Mouse (Mus musculus) A20 (cell line): ENCODE data around the gene Slc35e2.

Experiments
- DNase-seq: peaks from one replicate; pipeline ENCODE4 v3.0.0-alpha.2; 2011; ENCODE audit warnings: low read depth, low spot score

Gene Slc35e2

GRCm38 (mm10) chr4:155575521-155575920 lies 25.7 kb upstream of the Slc35e2 start:
- DNase-seq, result no peak

GRCm38 (mm10) chr4:155577132-155577531 lies 24.1 kb upstream of the Slc35e2 start:
- DNase-seq, result no peak

- DNase-seq, result no peak
Observed at GRCm38 (mm10) chr4:155577741-155578140, 23.5 kb upstream of the Slc35e2 start.

- no peak for DNase-seq
Observed at GRCm38 (mm10) chr4:155578336-155579125, 22.7 kb upstream of the Slc35e2 start.

- peak; percentile 43 for DNase-seq
Observed at GRCm38 (mm10) chr4:155580420-155580819, 20.8 kb upstream of the Slc35e2 start.

GRCm38 (mm10) chr4:155582279-155582905 lies 18.8 kb upstream of the Slc35e2 start:
- no peak for DNase-seq

- no peak for DNase-seq
Observed at GRCm38 (mm10) chr4:155589356-155589755, 11.9 kb upstream of the Slc35e2 start.

- DNase-seq, result no peak
Observed at GRCm38 (mm10) chr4:155591012-155591719, 10.1 kb upstream of the Slc35e2 start.

GRCm38 (mm10) chr4:155593780-155594179 lies 7.4 kb upstream of the Slc35e2 start:
- DNase-seq, result no peak

GRCm38 (mm10) chr4:155595777-155596176 lies 5.4 kb upstream of the Slc35e2 start:
- no peak for DNase-seq

GRCm38 (mm10) chr4:155596606-155597005 lies 4.6 kb upstream of the Slc35e2 start:
- peak; percentile 39 for DNase-seq

GRCm38 (mm10) chr4:155598536-155598935 lies 2.7 kb upstream of the Slc35e2 start:
- no peak for DNase-seq

- peak; percentile 25 for DNase-seq
Observed at GRCm38 (mm10) chr4:155599901-155600825, 1.1 kb upstream of the Slc35e2 start.

GRCm38 (mm10) chr4:155601997-155602456 lies 811 bp downstream of the Slc35e2 start:
- DNase-seq, result no peak

- DNase-seq, result no peak
Observed at GRCm38 (mm10) chr4:155602753-155603152, 1.5 kb downstream of the Slc35e2 start.

- DNase-seq, result no peak
Observed at GRCm38 (mm10) chr4:155603801-155604200, 2.6 kb downstream of the Slc35e2 start.

GRCm38 (mm10) chr4:155605132-155605531 lies 3.9 kb downstream of the Slc35e2 start:
- DNase-seq, result no peak

- no peak for DNase-seq
Observed at GRCm38 (mm10) chr4:155606825-155607224, 5.6 kb downstream of the Slc35e2 start.

- no peak for DNase-seq
Observed at GRCm38 (mm10) chr4:155611860-155612259, 10.6 kb downstream of the Slc35e2 start.

- DNase-seq, result no peak
Observed at GRCm38 (mm10) chr4:155613264-155613663, 12.0 kb downstream of the Slc35e2 start.

- no peak for DNase-seq
Observed at GRCm38 (mm10) chr4:155618321-155618720, 17.1 kb downstream of the Slc35e2 start.
